Mouse (Mus musculus): ENCODE measurements around the gene Magea3. TPM values are rescaled to one million over a fixed set of nuclear protein-coding genes. Genes with fewer than 3 reads are reported as not detected.
"Not testable (repeated sequence)": the region's sequence is repeated elsewhere in the genome, so short reads cannot be mapped to it uniquely, and the experiment has no call there.

The Magea3 gene
- polyA plus RNA-seq (2015; fragmentation: Nextera tagmentation; extraction: Ambion mirVana), result not detected in 2 replicates

GRCm38 (mm10) chrX:154949405-154949804 lies at the start of gene Magea3:
TSS of gene Magea3 (minus strand) at chrX:154949505.
- H3K4me3 ChIP-seq; H3K4me2 ChIP-seq; H3K36me3 ChIP-seq (replicated peaks); H3K27me3 ChIP-seq (replicated peaks); H3K9ac ChIP-seq; H3K4me1 ChIP-seq; ATAC-seq (replicated peaks); H3K9me3 ChIP-seq; H3K27ac ChIP-seq: not testable (repeated sequence)
- WGBS, result 60% methylated on average over 1 of the region's 1 CpGs

- not testable (repeated sequence) for H3K27ac ChIP-seq; H3K9ac ChIP-seq; H3K4me3 ChIP-seq; H3K27me3 ChIP-seq (replicated peaks); H3K9me3 ChIP-seq; ATAC-seq (replicated peaks); H3K4me2 ChIP-seq; H3K36me3 ChIP-seq (replicated peaks); H3K4me1 ChIP-seq
- 88% methylated on average over 11 of the region's 11 CpGs for WGBS
Measured at GRCm38 (mm10) chrX:154995750-154996149, 46.4 kb upstream of the Magea3 start, which contains the start of gene Magea8. TSS of gene Magea8 (minus strand) at chrX:154995850.

- H3K36me3 ChIP-seq (replicated peaks); H3K4me2 ChIP-seq; ATAC-seq (replicated peaks); H3K9me3 ChIP-seq; H3K27me3 ChIP-seq (replicated peaks); H3K9ac ChIP-seq; H3K27ac ChIP-seq; H3K4me1 ChIP-seq; H3K4me3 ChIP-seq: not testable (repeated sequence)
- WGBS, result 56% methylated on average over 1 of the region's 1 CpGs
Measured at GRCm38 (mm10) chrX:154935887-154936286, 13.4 kb downstream of the Magea3 start, which contains the start of gene Magea6. TSS of gene Magea6 (minus strand) at chrX:154935987.

Other genes starting within 250 kb of the Magea3 start
- gene Cldn34b1, start 59.2 kb downstream of the Magea3 start, polyA plus RNA-seq (2015; fragmentation: Nextera tagmentation; extraction: Ambion mirVana), result not detected in 2 replicates
- not detected in 2 replicates for gene Magea6, start 13.5 kb downstream of the Magea3 start, polyA plus RNA-seq (2015; fragmentation: Nextera tagmentation; extraction: Ambion mirVana)
- gene Magea8, start 46.3 kb upstream of the Magea3 start, polyA plus RNA-seq (2015; fragmentation: Nextera tagmentation; extraction: Ambion mirVana), result not detected in 2 replicates
- gene Magea5, start 113.6 kb upstream of the Magea3 start, polyA plus RNA-seq (2015; fragmentation: Nextera tagmentation; extraction: Ambion mirVana), result not detected in 2 replicates
- not detected in 2 replicates for gene Magea1, start 140.3 kb upstream of the Magea3 start, polyA plus RNA-seq (2015; fragmentation: Nextera tagmentation; extraction: Ambion mirVana)
- not detected in 2 replicates for gene Magea2, start 144.2 kb upstream of the Magea3 start, polyA plus RNA-seq (2015; fragmentation: Nextera tagmentation; extraction: Ambion mirVana)
- not detected in 2 replicates for gene Cldn34b2, start 178.9 kb upstream of the Magea3 start, polyA plus RNA-seq (2015; fragmentation: Nextera tagmentation; extraction: Ambion mirVana)